Mouse (Mus musculus): ENCODE data around the gene Zmym2.
"Not testable (repeated sequence)": the region's sequence is repeated elsewhere in the genome, so short reads cannot be mapped to it uniquely, and the experiment has no call there.

Gene Zmym2

GRCm38 (mm10) chr14:56886594-56887513 is at the start of gene Zmym2:
Gene Zmym2 (plus strand): TSS chr14:56886653.
- peak; percentile 28 for DNase-seq (ENCODE audit: low read depth, low spot score)

- DNase-seq (ENCODE audit: low read depth, low spot score), result no peak
Measured at GRCm38 (mm10) chr14:56844033-56844432, 42.4 kb upstream of the Zmym2 start.

GRCm38 (mm10) chr14:56844507-56844906 is 41.9 kb upstream of the Zmym2 start:
- no peak for DNase-seq (ENCODE audit: low read depth, low spot score)

GRCm38 (mm10) chr14:56848322-56848721 is 38.1 kb upstream of the Zmym2 start:
- no peak for DNase-seq (ENCODE audit: low read depth, low spot score)

GRCm38 (mm10) chr14:56849681-56850080 is 36.8 kb upstream of the Zmym2 start:
- no peak for DNase-seq (ENCODE audit: low read depth, low spot score)

- DNase-seq (ENCODE audit: low read depth, low spot score), result no peak
Measured at GRCm38 (mm10) chr14:56864041-56864440, 22.4 kb upstream of the Zmym2 start.

- DNase-seq (ENCODE audit: low read depth, low spot score), result no peak
Measured at GRCm38 (mm10) chr14:56864641-56865040, 21.8 kb upstream of the Zmym2 start.

- DNase-seq (ENCODE audit: low read depth, low spot score), result not testable (repeated sequence)
Measured at GRCm38 (mm10) chr14:56865112-56865511, 21.3 kb upstream of the Zmym2 start.

- no peak for DNase-seq (ENCODE audit: low read depth, low spot score)
Measured at GRCm38 (mm10) chr14:56873525-56873924, 12.9 kb upstream of the Zmym2 start.

- DNase-seq (ENCODE audit: low read depth, low spot score), result no peak
Measured at GRCm38 (mm10) chr14:56875586-56876159, 10.8 kb upstream of the Zmym2 start.

- DNase-seq (ENCODE audit: low read depth, low spot score), result no peak
Measured at GRCm38 (mm10) chr14:56881271-56881670, 5.2 kb upstream of the Zmym2 start.

GRCm38 (mm10) chr14:56883431-56883830 is 3.0 kb upstream of the Zmym2 start:
- DNase-seq (ENCODE audit: low read depth, low spot score), result no peak

GRCm38 (mm10) chr14:56885308-56885771 is 1.1 kb upstream of the Zmym2 start:
- DNase-seq (ENCODE audit: low read depth, low spot score), result peak; percentile 66

- peak; percentile 75 for DNase-seq (ENCODE audit: low read depth, low spot score)
Measured at GRCm38 (mm10) chr14:56885986-56886593, 363 bp upstream of the Zmym2 start.

- DNase-seq (ENCODE audit: low read depth, low spot score), result peak; percentile 35
Measured at GRCm38 (mm10) chr14:56887514-56887880, 1.0 kb downstream of the Zmym2 start.

- DNase-seq (ENCODE audit: low read depth, low spot score), result peak; percentile 58
Measured at GRCm38 (mm10) chr14:56887887-56888286, 1.4 kb downstream of the Zmym2 start.

GRCm38 (mm10) chr14:56888416-56888815 is 2.0 kb downstream of the Zmym2 start:
- DNase-seq (ENCODE audit: low read depth, low spot score), result no peak

- DNase-seq (ENCODE audit: low read depth, low spot score), result no peak
Measured at GRCm38 (mm10) chr14:56894417-56894816, 8.0 kb downstream of the Zmym2 start.

GRCm38 (mm10) chr14:56896521-56896920 is 10.1 kb downstream of the Zmym2 start:
- no peak for DNase-seq (ENCODE audit: low read depth, low spot score)

- DNase-seq (ENCODE audit: low read depth, low spot score), result no peak
Measured at GRCm38 (mm10) chr14:56897475-56897874, 11.0 kb downstream of the Zmym2 start.

GRCm38 (mm10) chr14:56899656-56900055 is 13.2 kb downstream of the Zmym2 start:
- DNase-seq (ENCODE audit: low read depth, low spot score), result no peak

- DNase-seq (ENCODE audit: low read depth, low spot score), result no peak
Measured at GRCm38 (mm10) chr14:56903039-56903438, 16.6 kb downstream of the Zmym2 start.
